Mouse (Mus musculus): ENCODE measurements around the gene Sh2d3c. TPM values are rescaled to one million over a fixed set of nuclear protein-coding genes. Genes with fewer than 3 reads are reported as not detected.

The Sh2d3c gene
- polyA plus RNA-seq, 1 experiment, result 2.3 TPM

DNA sequence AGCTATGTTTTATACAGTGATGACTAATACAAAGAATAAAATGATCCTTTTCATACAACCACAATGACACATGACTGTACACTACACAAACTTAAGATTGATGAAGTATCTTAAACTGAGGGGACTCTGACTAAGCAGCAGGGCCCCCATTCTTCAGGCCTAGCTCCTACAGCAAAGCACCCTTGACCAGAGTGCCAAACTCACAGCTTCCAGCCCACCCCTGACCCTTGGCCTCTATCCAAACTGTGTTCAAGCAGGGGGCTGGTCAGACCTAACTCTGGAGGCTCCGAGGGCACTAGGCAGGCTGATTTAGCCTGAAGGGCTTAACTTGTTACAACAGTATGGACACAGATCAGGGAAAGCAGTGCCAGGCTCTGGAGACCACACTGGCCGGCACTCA is 67.7 kb downstream of the Sh2d3c start:
- no peaks in the 10 kb centered on the region for H3K27me3 ChIP-seq (ENCODE audit: control insufficient read depth, insufficient read depth, low read length)
- H3K4me3 ChIP-seq (ENCODE audit: control insufficient read depth, low read depth, low read length), result no peak overlapping the region
- no peaks in the 10 kb centered on the region; the same call in 1 of the 2 replicates for H3K36me3 ChIP-seq (ENCODE audit: control insufficient read depth, insufficient read depth, low read length)
- no peak for TF ChIP-seq CTCF (IDR thresholded peaks at IDR 0.05; ENCODE audit: control insufficient read depth, insufficient read depth, insufficient replicate concordance, low read depth, low read length)
- TF ChIP-seq POLR2A (IDR thresholded peaks at IDR 0.05; ENCODE audit: control insufficient read depth, low read depth, low read length), result no peak
- H3K4me1 ChIP-seq (ENCODE audit: control insufficient read depth, insufficient read depth, low read length), result peaks cover 4% of the 10 kb centered on the region
- no peak overlapping the region for H3K27ac ChIP-seq (ENCODE audit: control insufficient read depth, insufficient read depth, low read depth, low read length)

DNA sequence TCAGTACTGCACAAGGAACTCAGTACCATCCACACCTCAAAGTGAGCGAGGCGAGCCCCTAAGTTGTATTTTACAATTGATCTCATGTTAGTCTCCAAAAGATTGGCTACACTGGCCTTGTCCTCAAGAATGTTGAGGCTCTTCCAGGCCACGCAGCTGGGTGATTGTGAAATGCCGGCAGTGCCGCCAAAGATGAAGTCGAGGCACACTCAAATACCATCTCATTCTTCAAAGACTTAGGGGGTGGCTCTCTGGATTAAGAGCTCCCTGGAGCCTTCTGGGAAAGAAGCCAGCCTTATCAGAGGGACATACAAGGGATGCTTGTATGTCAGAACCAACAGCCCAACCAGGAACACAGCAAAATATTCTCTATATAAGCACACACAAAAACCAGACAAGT is 70.4 kb downstream of the Sh2d3c start:
- Histone ChIP-seq H3K36me3 (ENCODE audit: control insufficient read depth, insufficient read depth, low read length) (no peaks in the 10 kb centered on the region; the same call in none of the 2 replicates), H3K4me3 (ENCODE audit: control insufficient read depth, low read depth, low read length) (no peak overlapping the region), H3K4me1 (ENCODE audit: control insufficient read depth, insufficient read depth, low read length) (no peaks in the 10 kb centered on the region; the same call in 1 of the 2 replicates), H3K27me3 (ENCODE audit: control insufficient read depth, insufficient read depth, low read length) (no peaks in the 10 kb centered on the region), H3K27ac (ENCODE audit: control insufficient read depth, insufficient read depth, low read depth, low read length) (no peak overlapping the region)
- TF ChIP-seq CTCF (IDR thresholded peaks at IDR 0.05; ENCODE audit: control insufficient read depth, insufficient read depth, insufficient replicate concordance, low read depth, low read length) (no peak), POLR2A (IDR thresholded peaks at IDR 0.05; ENCODE audit: control insufficient read depth, low read depth, low read length) (no peak)

DNA sequence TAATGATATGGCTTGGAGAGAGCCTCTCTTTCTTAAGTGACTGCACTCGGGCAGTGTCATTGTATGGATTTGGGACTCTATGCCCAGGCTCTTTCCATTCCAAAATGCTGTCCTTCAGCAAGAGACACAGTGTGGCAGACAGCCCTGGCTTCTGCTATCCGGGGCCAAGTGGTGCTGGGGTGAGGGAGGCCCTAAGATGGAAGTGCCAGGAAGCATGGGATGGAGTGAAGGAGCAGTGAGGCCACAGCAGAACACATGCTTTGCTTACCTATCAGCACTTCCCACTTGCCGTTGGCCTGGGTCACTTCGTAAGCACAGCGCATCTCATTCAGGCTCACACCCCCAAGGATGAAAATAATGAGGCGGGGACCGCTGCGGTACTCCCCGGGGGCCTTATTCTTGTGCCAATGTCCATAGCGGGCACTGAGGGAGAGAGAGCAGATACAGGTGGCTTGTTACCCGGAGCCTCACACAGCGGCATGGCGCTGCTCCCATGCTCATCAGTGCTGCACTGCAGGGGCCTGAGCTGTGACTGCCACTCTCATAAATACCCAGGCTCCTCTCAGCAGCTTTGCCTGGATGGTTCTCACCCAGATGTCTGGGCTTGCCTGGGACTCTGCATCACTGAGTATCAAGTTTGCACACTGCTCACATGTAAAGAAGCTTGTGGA is 75.0 kb downstream of the Sh2d3c start:
- H3K27ac ChIP-seq (ENCODE audit: control insufficient read depth, insufficient read depth, low read depth, low read length), result no peak overlapping the region
- TF ChIP-seq POLR2A (IDR thresholded peaks at IDR 0.05; ENCODE audit: control insufficient read depth, low read depth, low read length) (no peak), CTCF (IDR thresholded peaks at IDR 0.05; ENCODE audit: control insufficient read depth, insufficient read depth, insufficient replicate concordance, low read depth, low read length) (no peak)
- H3K27me3 ChIP-seq (ENCODE audit: control insufficient read depth, insufficient read depth, low read length), result no peaks in the 10 kb centered on the region
- no peak overlapping the region for H3K4me3 ChIP-seq (ENCODE audit: control insufficient read depth, low read depth, low read length)
- H3K36me3 ChIP-seq (ENCODE audit: control insufficient read depth, insufficient read depth, low read length), result peaks cover 1% of the 10 kb centered on the region
- H3K4me1 ChIP-seq (ENCODE audit: control insufficient read depth, insufficient read depth, low read length), result no peaks in the 10 kb centered on the region

DNA sequence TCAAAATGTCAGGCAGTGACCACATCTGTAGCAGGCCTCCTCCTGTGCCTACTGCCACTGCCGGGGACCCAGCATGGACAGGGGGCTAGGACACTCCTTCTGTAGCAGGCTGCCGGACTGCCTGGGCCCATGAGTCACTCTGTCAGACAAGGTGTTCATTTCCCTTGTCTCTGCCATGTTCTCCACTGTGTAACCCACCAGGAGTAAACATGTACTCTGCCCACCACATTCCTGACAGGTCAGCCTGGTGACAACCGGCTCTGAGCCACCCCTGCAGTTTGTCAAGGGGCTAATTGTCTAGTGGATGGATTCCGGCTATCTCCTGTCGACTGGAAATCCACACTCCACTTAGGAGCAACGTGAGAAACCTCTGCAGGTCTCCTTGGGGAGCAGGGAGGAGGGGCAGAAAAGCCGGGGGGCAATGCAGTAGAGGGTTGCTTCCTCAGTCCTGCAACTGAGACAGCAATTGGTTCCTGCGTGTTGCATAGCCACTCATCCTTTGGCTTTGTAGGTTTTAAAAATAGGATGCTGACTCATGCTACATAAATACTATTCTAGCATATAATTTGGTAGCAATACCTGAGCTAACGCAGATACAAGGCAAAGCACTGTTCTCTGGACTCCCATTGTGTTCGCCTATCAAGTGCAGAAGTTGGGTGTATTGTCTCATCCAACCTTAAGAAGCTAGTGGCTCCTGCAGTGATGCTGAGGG is 77.6 kb downstream of the Sh2d3c start:
- Histone ChIP-seq H3K27ac (ENCODE audit: control insufficient read depth, insufficient read depth, low read depth, low read length) (no peak overlapping the region), H3K27me3 (ENCODE audit: control insufficient read depth, insufficient read depth, low read length) (no peaks in the 10 kb centered on the region), H3K4me1 (ENCODE audit: control insufficient read depth, insufficient read depth, low read length) (no peaks in the 10 kb centered on the region), H3K4me3 (ENCODE audit: control insufficient read depth, low read depth, low read length) (no peak overlapping the region), H3K36me3 (ENCODE audit: control insufficient read depth, insufficient read depth, low read length) (peaks cover 5% of the 10 kb centered on the region)
- TF ChIP-seq CTCF (IDR thresholded peaks at IDR 0.05; ENCODE audit: control insufficient read depth, insufficient read depth, insufficient replicate concordance, low read depth, low read length) (no peak), POLR2A (IDR thresholded peaks at IDR 0.05; ENCODE audit: control insufficient read depth, low read depth, low read length) (no peak)

Other genes starting within 250 kb of the Sh2d3c start
- 15.4 and 17.6 TPM in 2 replicates for gene Fam102a, start 185.7 kb upstream of the Sh2d3c start, polyA plus RNA-seq (2012; rRNA removed)
- gene Dpm2, start 150.2 kb upstream of the Sh2d3c start, polyA plus RNA-seq (2012; rRNA removed), result 100 and 110 TPM in 2 replicates
- gene Pip5kl1, start 146.3 kb upstream of the Sh2d3c start, polyA plus RNA-seq (2012; rRNA removed), result 39.7 and 47.8 TPM in 2 replicates
- gene 9430097D07Rik, start 145.4 kb upstream of the Sh2d3c start, polyA plus RNA-seq (2012; rRNA removed), result 2.2 and 2.3 TPM in 2 replicates
- gene St6galnac4, start 134.0 kb upstream of the Sh2d3c start, polyA plus RNA-seq (2012; rRNA removed), result 1.4 and 1.6 TPM in 2 replicates
- 17.6 and 24.7 TPM in 2 replicates for gene St6galnac6, start 121.3 kb upstream of the Sh2d3c start, polyA plus RNA-seq (2012; rRNA removed)
- gene Ak1, start 99.3 kb upstream of the Sh2d3c start, polyA plus RNA-seq (2012; rRNA removed), result 172 and 177 TPM in 2 replicates
- gene Eng, start 74.5 kb upstream of the Sh2d3c start, polyA plus RNA-seq (2012; rRNA removed), result 6.5 and 7.9 TPM in 2 replicates
- gene Fpgs, start 16.9 kb upstream of the Sh2d3c start, polyA plus RNA-seq (2012; rRNA removed), result 39.4 and 45.3 TPM in 2 replicates
- gene Cdk9, start 8.0 kb upstream of the Sh2d3c start, polyA plus RNA-seq (2012; rRNA removed), result 105 and 121 TPM in 2 replicates
- 0.10 and 0.16 TPM in 2 replicates for gene 6330409D20Rik, start 20.0 kb downstream of the Sh2d3c start, polyA plus RNA-seq (2012; rRNA removed)
- 17.9 and 18.3 TPM in 2 replicates for gene Tor2a, start 36.2 kb downstream of the Sh2d3c start, polyA plus RNA-seq (2012; rRNA removed)
- gene Ttc16, start 54.6 kb downstream of the Sh2d3c start, polyA plus RNA-seq (2012; rRNA removed), result 132 and 146 TPM in 2 replicates
- gene Ptrh1, start 54.7 kb downstream of the Sh2d3c start, polyA plus RNA-seq (2012; rRNA removed), result 24.7 and 34.2 TPM in 2 replicates
- gene Cfap157, start 63.4 kb downstream of the Sh2d3c start, polyA plus RNA-seq (2012; rRNA removed), result 51.6 and 54.7 TPM in 2 replicates
- 12.9 and 15.2 TPM in 2 replicates for gene Stxbp1, start 126.2 kb downstream of the Sh2d3c start, polyA plus RNA-seq (2012; rRNA removed)
- 2.0 and 3.1 TPM in 2 replicates for gene Fam129b, start 155.1 kb downstream of the Sh2d3c start, polyA plus RNA-seq (2012; rRNA removed)
- 151 and 167 TPM in 2 replicates for gene Rpl12, start 240.5 kb downstream of the Sh2d3c start, polyA plus RNA-seq (2012; rRNA removed)
- 4.6 and 5.3 TPM in 2 replicates for gene Lrsam1, start 240.6 kb downstream of the Sh2d3c start, polyA plus RNA-seq (2012; rRNA removed)